Mouse (Mus musculus): ENCODE results near the gene Scube2.

- TF ChIP-seq GABPA (IDR thresholded peaks at IDR 0.05; ENCODE audit: low read depth, low read length) (no peak), EP300 (IDR thresholded peaks at IDR 0.05; ENCODE audit: low read depth in 1 of 2, low read length in 2 of 2) (no peak), POLR2A (IDR thresholded peaks at IDR 0.05; ENCODE audit: control insufficient read depth in 1 of 2, insufficient read depth in 1 of 2, low read depth in 1 of 2, low read length in 2 of 2, poor library complexity in 1 of 2) (no peak), CTCF (IDR thresholded peaks at IDR 0.05 in 2 of 3, conservative IDR thresholded peaks at IDR 0.05 in 1 of 3; ENCODE audit: control insufficient read depth in 1 of 3, insufficient read depth in 1 of 3, low read depth in 2 of 3, low read length in 3 of 3, poor library complexity in 1 of 3, severe bottlenecking in 1 of 3) (no peak), POLR2AphosphoS5 (IDR thresholded peaks at IDR 0.05; ENCODE audit: borderline replicate concordance, low read depth, low read length) (no peak), USF1 (IDR thresholded peaks at IDR 0.05; ENCODE audit: low read depth, low read length) (no peak), MEF2A (IDR thresholded peaks at IDR 0.05; ENCODE audit: extremely low read depth, insufficient replicate concordance, low read depth, low read length, poor library complexity, severe bottlenecking) (no peak), ZNF384 (IDR thresholded peaks at IDR 0.05; ENCODE audit: low read depth, low read length) (no peak), TAL1 (IDR thresholded peaks at IDR 0.05; ENCODE audit: low read length) (no peak), RAD21 (IDR thresholded peaks at IDR 0.05; ENCODE audit: low read depth, low read length) (no peak), MXI1 (IDR thresholded peaks at IDR 0.05; ENCODE audit: low read depth, low read length) (no peak), UBTF (IDR thresholded peaks at IDR 0.05; ENCODE audit: borderline replicate concordance, insufficient read depth, low read depth, low read length) (no peak), MYC (IDR thresholded peaks at IDR 0.05; ENCODE audit: low read depth, low read length) (no peak)
Measured at GRCm38 (mm10) chr7:109841031-109841430, 24.4 kb downstream of the Scube2 start.
